Mouse (Mus musculus) midbrain, postnatal 0 days (tissue): ENCODE results near the gene Ankrd13b. TPM values are rescaled to one million over a fixed set of nuclear protein-coding genes. Genes with fewer than 3 reads are reported as not detected.

ENCODE experiments used
- ATAC-seq: fragments of 200-750 bp; cut with Nextera tagmentation; 2 replicates; pipeline ENCODE4 v1.8.0; 2017; ENCODE audit warnings: moderate number of reproducible peaks, mild to moderate bottlenecking, moderate TSS enrichment, moderate library complexity; ENCODE audit not compliant: low FRiP score
- DNase-seq: peaks from one replicate; pipeline ENCODE4 v3.0.0-alpha.2; 2015; ENCODE audit warnings: low spot score
- H3K27ac ChIP-seq: fragments of 300-500 bp; sonication (generic); 2 replicates; pipeline ENCODE4 v1.5.1; 2014; ENCODE audit warnings: low read depth, mild to moderate bottlenecking, low read length, mixed read lengths
- H3K27me3 ChIP-seq: fragments of 300-500 bp; sonication (generic); 2 replicates; pipeline ENCODE4 v1.6.1; 2014; ENCODE audit warnings: low read length, control low read depth, mixed read lengths; ENCODE audit not compliant: insufficient read depth
- H3K36me3 ChIP-seq: fragments of 300-500 bp; sonication (generic); 2 replicates; pipeline ENCODE4 v1.6.1; 2014; ENCODE audit warnings: low read length, control low read depth, mixed read lengths; ENCODE audit not compliant: insufficient read depth
- H3K4me1 ChIP-seq: fragments of 300-500 bp; sonication (generic); 2 replicates; pipeline ENCODE4 v1.6.1; 2014; ENCODE audit warnings: mild to moderate bottlenecking, control low read depth, antibody characterized with exemption, low read length, mixed read lengths; ENCODE audit not compliant: insufficient read depth
- H3K4me2 ChIP-seq: fragments of 300-500 bp; sonication (generic); 2 replicates; pipeline ENCODE4 v1.6.1; 2014; ENCODE audit warnings: low read depth, mild to moderate bottlenecking, low read length, mixed read lengths; ENCODE audit not compliant: poor library complexity, severe bottlenecking
- H3K4me3 ChIP-seq: fragments of 300-500 bp; sonication (generic); 2 replicates; pipeline ENCODE4 v1.5.1; 2014; ENCODE audit warnings: low read depth, mild to moderate bottlenecking, low read length, moderate library complexity
- H3K9ac ChIP-seq: fragments of 300-500 bp; sonication (generic); replicated peaks from 2 replicates; pipeline ENCODE4 v1.6.1; 2014; ENCODE audit warnings: mild to moderate bottlenecking, low read length, moderate library complexity, mixed read lengths; ENCODE audit not compliant: poor library complexity, severe bottlenecking
- H3K9me3 ChIP-seq: fragments of 300-500 bp; sonication (generic); 2 replicates; pipeline ENCODE4 v1.6.1; 2016; ENCODE audit warnings: low read length, control low read depth
- CTCF ChIP-seq: IDR thresholded peaks from 2 replicates; pipeline ENCODE4 v1.5.1; 2016; ENCODE audit warnings: antibody characterized with exemption, mild to moderate bottlenecking
- WGBS: fragments of 180-500 bp; shearing (Covaris S2); extraction: QIAGEN DNeasy Blood & Tissue Kit; methylation state at CpG from one replicate; pipeline ENCODE4 v1.1.7; 2014; 5-methylcytosine and 5-hydroxymethylcytosine counted together
- polyA plus RNA-seq: library from polyadenylated mRNA; unstranded; fragments of >200 nt; fragmentation: Nextera tagmentation; extraction: Ambion mirVana; gene quantifications from 2 replicates; pipeline ENCODE4 v1.2.1, GENCODE M21; 2015
- total RNA-seq: library from RNA; depleted of rRNA; stranded (reverse); fragments of >200 nt; gene quantifications from 2 replicates; pipeline ENCODE4 v1.2.3, GENCODE M21; 2014

Ankrd13b gene
- total and polyA plus RNA-seq, 2 experiments from 2014 or later, result 43.6 to 75.5 TPM

- TF ChIP-seq CTCF, result no peak
- Histone ChIP-seq H3K4me2 (no peak overlapping the region), H3K27me3 (peaks cover 4% of the 10 kb centered on the region; the same call in 1 of the 2 replicates), H3K9ac (no peak overlapping the region), H3K4me1 (no peaks in the 10 kb centered on the region), H3K9me3 (no peaks in the 10 kb centered on the region), H3K36me3 (peaks cover 24% of the 10 kb centered on the region), H3K27ac (no peak overlapping the region), H3K4me3 (no peak overlapping the region)
- 90% methylated on average over 9 of the region's 9 CpGs for WGBS
- ATAC-seq, result no peak
- no peak for DNase-seq
These were observed 33.5 kb downstream of the Ankrd13b start for GRCm38 (mm10) chr11:77455770-77456510.

DNA sequence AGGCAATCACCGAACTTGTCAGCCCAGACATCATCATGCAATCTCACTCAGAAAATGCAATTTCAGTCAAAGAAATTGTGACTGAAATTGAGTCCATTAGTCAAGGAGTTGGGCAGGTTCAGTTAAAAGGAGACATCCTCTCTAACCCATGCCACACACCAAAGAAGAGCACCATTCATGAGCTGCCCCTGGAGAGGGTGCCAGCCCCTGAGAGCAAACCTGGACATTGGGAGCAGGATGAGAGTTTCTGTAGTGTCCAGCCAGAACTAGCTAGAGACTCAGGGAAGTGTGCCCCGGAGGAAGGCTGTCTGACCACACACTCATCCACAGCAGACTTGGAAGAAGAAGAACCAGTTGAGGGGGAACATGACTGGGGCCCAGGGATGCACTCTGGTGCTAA, 36.1 kb downstream of the Ankrd13b start:
- WGBS, result 98% methylated on average over 2 of the region's 2 CpGs
- no peak for TF ChIP-seq CTCF

DNA sequence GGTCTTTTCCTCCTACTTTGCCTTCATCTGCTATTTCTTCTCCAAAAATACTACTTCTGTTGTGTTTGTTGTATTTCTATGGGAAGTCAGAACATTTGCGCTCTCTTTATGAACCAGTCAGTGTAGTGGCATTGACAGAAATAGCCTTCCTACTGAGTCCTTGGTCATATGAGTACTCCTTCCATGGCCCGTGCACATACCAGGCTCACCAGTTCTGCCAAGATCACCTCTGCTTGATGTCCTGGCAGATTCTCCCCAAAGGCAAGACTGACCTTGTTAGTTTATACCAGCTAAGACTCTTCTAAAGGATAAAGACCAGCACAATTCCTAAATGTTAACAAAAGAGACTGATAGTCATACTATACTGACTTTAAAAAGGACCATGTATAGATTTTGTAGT, 37.8 kb downstream of the Ankrd13b start:
- DNase-seq (no peak), ATAC-seq (no peak)
- no peaks in the 10 kb centered on the region for H3K4me1 ChIP-seq
- no peak overlapping the region for H3K27ac ChIP-seq
- H3K9me3 ChIP-seq, result no peaks in the 10 kb centered on the region
- H3K36me3 ChIP-seq, result peaks cover 38% of the 10 kb centered on the region
- H3K27me3 ChIP-seq, result no peaks in the 10 kb centered on the region
- no peak for TF ChIP-seq CTCF
- no peak overlapping the region for H3K4me2 ChIP-seq
- H3K9ac ChIP-seq, result no peak overlapping the region
- no peak overlapping the region for H3K4me3 ChIP-seq
- WGBS, result 99% methylated on average over 2 of the region's 2 CpGs

More for the DNA sequence above, 36.1 kb downstream of the Ankrd13b start:
- no peaks in the 10 kb centered on the region for H3K27me3 ChIP-seq
- no peak overlapping the region for H3K27ac ChIP-seq
- no peak overlapping the region for H3K9ac ChIP-seq
- DNase-seq (no peak), ATAC-seq (no peak)
- H3K4me1 ChIP-seq, result no peaks in the 10 kb centered on the region
- H3K9me3 ChIP-seq, result no peaks in the 10 kb centered on the region
- H3K4me3 ChIP-seq, result no peak overlapping the region
- peaks cover 40% of the 10 kb centered on the region for H3K36me3 ChIP-seq
- no peak overlapping the region for H3K4me2 ChIP-seq

GRCm38 (mm10) chr11:77449224-77449623, 40.3 kb downstream of the Ankrd13b start:
- Histone ChIP-seq H3K27me3 (no peaks in the 10 kb centered on the region), H3K4me2 (no peak overlapping the region), H3K27ac (no peak overlapping the region), H3K9ac (no peak overlapping the region), H3K4me3 (no peak overlapping the region), H3K36me3 (peaks cover 24% of the 10 kb centered on the region), H3K9me3 (no peaks in the 10 kb centered on the region), H3K4me1 (no peaks in the 10 kb centered on the region)
- no peak for TF ChIP-seq CTCF
- no peak for ATAC-seq
- 95% methylated on average over 7 of the region's 7 CpGs for WGBS
- no peak for DNase-seq

DNA sequence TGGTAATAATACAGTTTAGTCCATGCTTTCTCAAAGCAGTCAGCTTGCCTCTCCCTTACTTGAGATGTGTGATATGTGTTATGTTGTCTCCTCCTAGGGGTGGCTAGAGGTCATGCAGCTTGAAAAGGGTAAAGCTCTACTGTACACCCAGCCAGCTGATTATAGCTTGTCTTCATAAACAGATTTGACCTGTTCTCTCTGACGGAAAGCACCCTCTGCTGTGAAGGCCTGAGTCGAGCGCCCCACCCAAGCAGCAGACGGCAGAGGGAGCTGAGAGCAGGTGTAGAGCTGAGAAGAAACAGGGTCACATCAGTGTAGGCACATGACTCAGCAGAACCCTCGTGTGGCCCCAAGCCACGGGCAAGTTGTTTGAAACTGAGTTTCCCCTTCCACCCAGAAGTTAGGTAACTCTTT, 42.8 kb downstream of the Ankrd13b start:
- no peak overlapping the region for H3K27ac ChIP-seq
- no peak overlapping the region for H3K4me3 ChIP-seq
- no peaks in the 10 kb centered on the region for H3K9me3 ChIP-seq
- DNase-seq, result peak; percentile 67
- no peak overlapping the region for H3K9ac ChIP-seq
- ATAC-seq, result no peak
- TF ChIP-seq CTCF, result peak; percentile 86
- H3K4me2 ChIP-seq, result no peak overlapping the region
- no peaks in the 10 kb centered on the region for H3K27me3 ChIP-seq
- 63% methylated on average over 6 of the region's 6 CpGs for WGBS
- no peaks in the 10 kb centered on the region for H3K4me1 ChIP-seq
- peaks cover 26% of the 10 kb centered on the region for H3K36me3 ChIP-seq

DNA sequence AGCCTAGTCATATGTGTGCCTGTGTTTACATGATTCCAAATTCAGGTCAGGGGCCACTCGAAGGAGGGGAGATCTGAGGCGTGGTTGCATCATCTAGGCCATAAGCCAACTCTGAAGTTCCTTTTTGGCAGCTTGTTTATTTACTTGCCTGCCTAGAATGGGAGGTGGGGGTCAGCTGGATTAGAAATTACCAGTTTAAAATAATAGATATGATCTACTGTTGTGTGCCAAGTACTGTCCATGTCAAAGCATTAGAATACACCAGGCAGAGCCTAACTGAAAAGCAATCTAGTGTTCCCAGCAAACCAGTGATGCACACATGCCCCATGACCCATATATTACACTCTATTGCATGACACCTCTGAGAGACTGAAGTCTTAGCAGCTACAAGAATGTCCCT, 44.5 kb downstream of the Ankrd13b start:
- Histone ChIP-seq H3K4me3 (no peak overlapping the region), H3K36me3 (peaks cover 28% of the 10 kb centered on the region), H3K4me1 (no peaks in the 10 kb centered on the region), H3K9ac (no peak overlapping the region), H3K9me3 (no peaks in the 10 kb centered on the region), H3K27me3 (no peaks in the 10 kb centered on the region), H3K4me2 (no peak overlapping the region), H3K27ac (no peak overlapping the region)
- no peak for ATAC-seq
- DNase-seq, result no peak
- no peak for TF ChIP-seq CTCF
- WGBS, result 75% methylated on average over 2 of the region's 2 CpGs
